Mouse (Mus musculus) hindlimb bud, embryonic 11.5 days (tissue): ENCODE measurements around the gene Ccdc70.
"Not testable (repeated sequence)": the region's sequence is repeated elsewhere in the genome, so short reads cannot be mapped to it uniquely, and the experiment has no call there.

Experiments used
- DNase-seq: peaks from one replicate; pipeline ENCODE4 v3.0.0-alpha.2; 2012; ENCODE audit warnings: low read depth, low spot score; ENCODE audit errors: extremely low spot score

Gene Ccdc70

DNA sequence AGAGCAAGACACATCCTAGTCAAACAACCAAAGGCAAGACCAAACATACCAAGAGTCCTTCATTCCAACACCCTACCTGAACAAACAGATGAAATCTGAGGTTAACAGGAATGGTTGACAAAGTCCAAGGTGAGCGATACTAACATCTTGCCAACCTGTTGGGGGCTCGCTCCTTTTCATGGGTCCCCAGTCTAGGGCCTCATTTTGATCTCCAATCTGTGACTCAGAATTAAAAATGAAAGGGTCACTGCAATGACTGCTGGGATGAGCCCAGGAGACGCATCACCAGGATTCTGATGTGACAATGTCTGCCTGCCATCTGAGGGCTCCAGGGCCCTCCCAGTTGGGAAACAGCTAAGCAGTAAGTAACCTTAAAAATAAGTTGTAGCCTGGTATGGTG, at the start of gene Ccdc70:
TSS of gene Ccdc70 (plus strand) at position 301 of the 400 bp plus-strand sequence.
- DNase-seq, result no peak

- not testable (repeated sequence) for DNase-seq
Measured at GRCm38 (mm10) chr8:21930754-21931153, 38.8 kb upstream of the Ccdc70 start.

- no peak for DNase-seq
Measured at GRCm38 (mm10) chr8:21932610-21933009, 37.0 kb upstream of the Ccdc70 start, which contains the start of gene Defb15. Gene Defb15 (minus strand): TSS chr8:21932710.

GRCm38 (mm10) chr8:21938052-21938451, 31.5 kb upstream of the Ccdc70 start, which contains the start of gene Defb35:
Gene Defb35 (plus strand): TSS chr8:21938352.
- not testable (repeated sequence) for DNase-seq

DNA sequence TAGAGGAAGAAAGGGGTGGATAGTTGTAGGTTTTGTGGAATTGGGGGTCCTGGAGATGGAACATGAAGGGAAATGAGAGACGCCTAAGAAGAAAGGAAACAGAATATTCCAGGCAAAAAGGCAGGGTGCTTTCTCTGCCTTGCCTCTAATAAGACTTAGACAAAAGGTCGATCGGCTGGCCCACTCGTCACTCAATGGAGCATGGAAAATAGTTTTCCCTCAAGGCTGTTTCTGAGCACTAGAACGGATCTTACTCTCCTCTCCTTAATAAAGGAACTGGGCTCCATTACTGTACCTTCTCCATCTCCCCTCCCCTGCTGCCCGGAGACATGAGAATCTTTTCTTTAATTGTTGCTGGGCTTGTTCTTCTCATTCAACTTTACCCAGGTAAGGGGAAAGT, 23.1 kb upstream of the Ccdc70 start, which contains the start of gene Defb13:
TSS of gene Defb13 (plus strand) at position 301 of the 400 bp plus-strand sequence.
- no peak for DNase-seq

GRCm38 (mm10) chr8:21947311-21948017, 22.1 kb upstream of the Ccdc70 start:
- DNase-seq, result no peak

DNA sequence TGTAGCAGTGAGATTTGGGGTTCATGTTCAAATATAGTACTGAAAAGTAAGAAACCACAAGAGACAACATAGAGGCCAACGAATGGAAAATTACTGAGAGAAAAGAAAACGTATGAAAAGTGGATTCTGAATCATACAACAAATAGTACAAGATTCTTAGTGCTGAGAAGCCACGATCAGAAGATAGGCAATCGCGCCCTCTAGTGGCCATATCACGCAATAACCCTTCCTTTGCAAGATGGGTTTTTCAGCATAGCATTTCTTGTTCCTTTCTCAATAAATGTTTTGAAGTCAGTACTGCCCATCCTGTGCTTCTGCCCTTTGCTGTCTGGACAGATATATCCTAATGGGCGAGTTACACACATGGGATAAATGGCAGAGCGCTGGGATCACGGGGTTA, 14.3 kb upstream of the Ccdc70 start:
- peak; percentile 42 for DNase-seq

DNA sequence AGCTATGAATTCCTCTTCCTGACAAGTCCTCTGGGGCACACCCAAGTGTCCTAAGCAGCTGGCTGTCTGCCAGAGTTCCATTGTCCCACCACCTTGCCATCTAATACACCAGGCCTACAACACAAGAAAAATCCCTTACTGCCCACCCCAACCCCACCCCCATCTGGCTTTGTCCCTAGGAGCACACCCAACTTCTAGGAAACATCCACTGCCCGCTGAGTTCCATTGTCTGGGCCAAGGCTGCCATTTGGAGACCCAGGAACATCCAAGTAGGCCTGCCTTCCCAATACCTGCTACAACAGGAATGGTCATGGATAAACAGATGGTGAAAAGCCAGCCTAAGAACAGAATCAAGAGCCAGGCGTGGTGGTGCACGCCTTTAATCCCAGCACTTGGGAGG, 13.2 kb upstream of the Ccdc70 start:
- DNase-seq, result no peak

- no peak for DNase-seq
Measured at GRCm38 (mm10) chr8:21958414-21958813, 11.2 kb upstream of the Ccdc70 start, which contains the start of gene Fam90a1a. Gene Fam90a1a (plus strand): TSS chr8:21958714.

- DNase-seq, result no peak
Measured at GRCm38 (mm10) chr8:21966646-21967045, 2.9 kb upstream of the Ccdc70 start.

DNA sequence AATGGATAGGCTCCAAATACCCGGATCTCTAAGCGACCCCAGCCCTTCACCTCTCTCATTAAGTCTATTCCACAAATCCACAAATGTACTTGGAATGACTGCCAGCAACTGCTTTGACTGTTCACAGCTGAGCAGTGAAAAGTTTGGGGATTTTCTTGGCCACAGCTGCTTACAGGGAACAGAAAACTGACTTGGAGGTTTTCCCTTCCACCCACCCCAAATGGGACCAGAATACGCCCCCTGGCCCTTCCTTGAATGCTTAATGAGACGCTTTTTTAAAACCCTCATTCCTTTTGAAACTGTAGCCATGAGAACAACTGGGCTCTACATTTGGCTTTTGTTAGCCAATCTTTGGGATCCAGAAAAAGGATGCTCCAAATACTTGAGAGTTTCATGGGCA, 8.6 kb downstream of the Ccdc70 start:
- DNase-seq, result no peak

DNA sequence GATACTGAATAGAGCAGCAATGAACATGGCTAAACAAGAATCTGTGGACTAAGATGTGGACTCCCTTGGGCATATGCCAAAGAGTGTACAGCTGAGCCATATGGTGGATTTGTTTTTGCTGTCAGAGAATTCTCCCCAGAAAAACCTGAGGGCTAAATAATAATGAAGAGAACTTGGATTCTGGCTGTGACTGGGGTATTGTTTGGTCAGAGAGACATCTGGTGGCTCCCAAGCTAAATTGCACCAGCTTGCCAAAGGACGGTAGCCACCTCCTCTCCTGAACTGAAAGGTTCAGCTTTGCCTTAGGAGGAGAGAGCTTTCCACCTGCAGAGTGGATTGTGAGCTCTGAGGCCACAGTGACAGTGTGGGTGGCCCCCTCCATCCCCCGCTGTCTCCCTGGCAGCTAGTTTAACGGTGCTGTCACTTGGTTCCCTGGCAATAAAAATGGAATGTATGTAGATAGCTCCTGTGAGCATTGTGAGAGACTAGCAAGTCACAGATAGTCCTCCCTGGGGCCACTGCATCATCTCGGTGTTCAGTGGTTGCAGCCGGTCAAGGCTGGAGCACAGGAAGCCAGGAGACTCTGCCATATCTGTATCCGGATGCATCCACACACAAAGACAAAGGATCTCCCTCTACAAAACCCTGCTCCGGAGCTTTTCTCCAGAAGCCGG, 12.2 kb downstream of the Ccdc70 start:
- no peak for DNase-seq

GRCm38 (mm10) chr8:21992184-21992583, 22.6 kb downstream of the Ccdc70 start:
- no peak for DNase-seq

- DNase-seq, result peak; percentile 26
Measured at GRCm38 (mm10) chr8:21995181-21995580, 25.6 kb downstream of the Ccdc70 start.

- DNase-seq, result no peak
Measured at GRCm38 (mm10) chr8:22004750-22005522, 35.4 kb downstream of the Ccdc70 start.

GRCm38 (mm10) chr8:22006423-22006822, 36.8 kb downstream of the Ccdc70 start:
- DNase-seq, result no peak

GRCm38 (mm10) chr8:22009403-22009802, 39.8 kb downstream of the Ccdc70 start:
- no peak for DNase-seq

- no peak for DNase-seq
Measured at GRCm38 (mm10) chr8:22013034-22013707, 43.6 kb downstream of the Ccdc70 start.

GRCm38 (mm10) chr8:22017731-22018130, 48.2 kb downstream of the Ccdc70 start:
- no peak for DNase-seq

GRCm38 (mm10) chr8:22019498-22019897, 49.9 kb downstream of the Ccdc70 start:
- no peak for DNase-seq

- DNase-seq, result no peak
Measured at GRCm38 (mm10) chr8:22022244-22022643, 52.7 kb downstream of the Ccdc70 start.
